Mouse (Mus musculus) heart, postnatal 0 days (tissue): ENCODE data around the gene Col8a2. TPM values are rescaled to one million over a fixed set of nuclear protein-coding genes. Genes with fewer than 3 reads are reported as not detected.

Source experiments
- ATAC-seq: fragments of 200-750 bp; cut with Nextera tagmentation; 2 replicates; pipeline ENCODE4 v1.8.0; 2017; ENCODE audit warnings: low read depth, moderate number of reproducible peaks, moderate library complexity; ENCODE audit not compliant: insufficient read depth
- DNase-seq: peaks from one replicate; pipeline ENCODE4 v3.0.0-alpha.2; 2016; ENCODE audit warnings: low spot score
- H3K27ac ChIP-seq: fragments of 300-500 bp; sonication (generic); 2 replicates; pipeline ENCODE4 v1.5.1; 2014; ENCODE audit warnings: low read depth, mild to moderate bottlenecking
- H3K27me3 ChIP-seq: fragments of 300-500 bp; sonication (generic); 2 replicates; pipeline ENCODE4 v1.6.1; 2014; ENCODE audit warnings: low read length, mixed read lengths; ENCODE audit not compliant: control insufficient read depth, insufficient read depth
- H3K36me3 ChIP-seq: fragments of 300-500 bp; sonication (generic); replicated peaks from 2 replicates; pipeline ENCODE4 v1.6.1; 2014; ENCODE audit warnings: low read length, mixed read lengths; ENCODE audit not compliant: control insufficient read depth, insufficient read depth
- H3K4me1 ChIP-seq: fragments of 300-500 bp; sonication (generic); 2 replicates; pipeline ENCODE4 v1.6.1; 2014; ENCODE audit warnings: antibody characterized with exemption; ENCODE audit not compliant: control insufficient read depth, insufficient read depth
- H3K4me2 ChIP-seq: fragments of 300-500 bp; sonication (generic); 2 replicates; pipeline ENCODE4 v1.6.1; 2014; ENCODE audit warnings: low read depth, mild to moderate bottlenecking, low read length, moderate library complexity
- H3K4me3 ChIP-seq: fragments of 300-500 bp; sonication (generic); 2 replicates; pipeline ENCODE4 v1.5.1; 2014; ENCODE audit warnings: low read depth, low read length
- H3K9ac ChIP-seq: fragments of 300-500 bp; sonication (generic); replicated peaks from 2 replicates; pipeline ENCODE4 v1.6.1; 2014; ENCODE audit warnings: low read depth, low read length, mixed read lengths
- H3K9me3 ChIP-seq: fragments of 300-500 bp; sonication (generic); replicated peaks from 2 replicates; pipeline ENCODE4 v1.6.1; 2016; ENCODE audit warnings: low read length; ENCODE audit not compliant: control insufficient read depth
- CTCF ChIP-seq: IDR thresholded peaks from 2 replicates; pipeline ENCODE4 v1.5.1; 2016; ENCODE audit warnings: antibody characterized with exemption, control low read depth, low read depth
- EP300 ChIP-seq: IDR thresholded peaks from 2 replicates; pipeline ENCODE4 v1.6.1; 2016; ENCODE audit warnings: antibody characterized with exemption, low read depth
- whole genome bisulfite sequencing: fragments of 180-500 bp; shearing (Covaris S2); extraction: QIAGEN DNeasy Blood & Tissue Kit; methylation state at CpG from one replicate; pipeline ENCODE4 v1.1.7; 2014; 5-methylcytosine and 5-hydroxymethylcytosine counted together
- polyA plus RNA-seq: library from polyadenylated mRNA; unstranded; fragments of >200 nt; fragmentation: Nextera tagmentation; extraction: Ambion mirVana; gene quantifications from 2 replicates; pipeline ENCODE4 v1.2.1, GENCODE M21; 2015
- total RNA-seq: library from RNA; depleted of rRNA; stranded (reverse); fragments of >200 nt; gene quantifications from 2 replicates; pipeline ENCODE4 v1.2.3, GENCODE M21; 2014; ENCODE audit warnings: low replicate concordance

Col8a2 gene
- total and polyA plus RNA-seq, 2 experiments from 2014 or later = 0.71 to 4.3 TPM

GRCm38 (mm10) chr4:126325281-126325861 lies 38.8 kb downstream of the Col8a2 start, which contains the start of gene Tekt2:
Gene Tekt2 (minus strand): TSS chr4:126325688.
- Histone ChIP-seq H3K27me3 (0 out of 2 replicates have a peak, but pooled peaks cover 12% of the 10 kb centered on the region), H3K27ac (no peak within 1 kb of the TSS), H3K4me3 (no peak within 1 kb of the TSS; the same call in 1 of the 2 replicates), H3K9ac (no peak within 1 kb of the TSS), H3K36me3 (no peaks in the 10 kb centered on the region), H3K9me3 (no peaks in the 10 kb centered on the region), H3K4me1 (0 out of 2 replicates have a peak, but pooled peaks cover 4% of the 10 kb centered on the region), H3K4me2 (peak within 1 kb of the TSS; percentile 39)
- TF ChIP-seq CTCF (no peak), EP300 (no peak)
- DNase-seq (no peak), ATAC-seq (no peak)
- 15% methylated on average over 23 of the region's 23 CpGs for WGBS

DNA sequence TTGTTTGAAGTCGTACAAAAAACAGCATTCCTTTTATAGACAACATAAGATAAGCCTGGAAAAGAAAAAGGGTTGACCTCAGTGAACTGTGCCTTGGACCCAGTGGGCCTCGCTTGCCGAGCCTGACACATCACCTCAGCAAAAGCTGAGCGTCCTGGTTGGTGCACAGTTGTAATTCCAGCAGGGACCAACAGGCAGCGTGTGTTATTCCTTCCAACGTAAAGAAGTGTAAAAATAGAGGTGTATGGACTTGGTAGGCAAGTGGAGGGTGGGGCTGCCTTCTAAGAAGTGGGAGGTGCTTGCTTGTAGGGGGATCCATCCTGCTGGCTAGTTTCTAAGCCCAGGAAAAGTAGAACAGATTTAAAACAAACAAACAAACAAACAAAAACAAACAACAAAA lies 39.4 kb downstream of the Col8a2 start:
- H3K4me1 ChIP-seq = 0 out of 2 replicates have a peak, but pooled peaks cover 4% of the 10 kb centered on the region
- TF ChIP-seq EP300 (no peak), CTCF (no peak)
- H3K4me2 ChIP-seq = no peak overlapping the region
- no peak overlapping the region for H3K4me3 ChIP-seq
- ATAC-seq = no peak
- H3K36me3 ChIP-seq = no peaks in the 10 kb centered on the region
- H3K27ac ChIP-seq = no peak overlapping the region
- 0 out of 2 replicates have a peak, but pooled peaks cover 12% of the 10 kb centered on the region for H3K27me3 ChIP-seq
- DNase-seq = no peak
- 22% methylated on average over 6 of the region's 6 CpGs for WGBS
- no peak overlapping the region for H3K9ac ChIP-seq
- no peaks in the 10 kb centered on the region for H3K9me3 ChIP-seq

DNA sequence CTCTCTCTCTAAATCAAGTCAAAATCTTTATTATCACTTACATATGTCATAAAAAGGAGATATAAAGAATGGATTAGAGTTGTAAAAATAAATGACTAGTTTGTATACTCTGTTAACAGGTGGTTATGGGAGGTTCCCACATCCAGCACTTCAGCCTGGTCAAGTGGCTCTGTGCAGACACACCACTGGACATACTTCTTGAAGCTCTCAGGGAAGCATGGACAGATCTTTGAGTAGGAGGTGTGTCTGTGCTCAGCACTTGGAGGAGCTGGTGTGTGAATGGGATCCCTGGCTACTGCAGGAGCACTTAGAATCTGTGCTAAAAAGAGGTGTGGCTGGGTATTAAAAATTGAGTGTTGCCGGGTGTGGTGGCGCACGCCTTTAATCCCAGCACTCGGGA lies 43.7 kb downstream of the Col8a2 start:
- 93% methylated on average over 4 of the region's 4 CpGs for WGBS
- Histone ChIP-seq H3K9ac (no peak overlapping the region), H3K4me1 (no peaks in the 10 kb centered on the region), H3K36me3 (no peaks in the 10 kb centered on the region), H3K9me3 (no peaks in the 10 kb centered on the region), H3K27ac (no peak overlapping the region), H3K4me2 (no peak overlapping the region), H3K27me3 (0 out of 2 replicates have a peak, but pooled peaks cover 3% of the 10 kb centered on the region), H3K4me3 (no peak overlapping the region)
- TF ChIP-seq EP300 = no peak
- no peak for TF ChIP-seq CTCF
- ATAC-seq (no peak), DNase-seq (no peak)

- TF ChIP-seq CTCF (no peak), EP300 (no peak)
- 70% methylated on average over 1 of the region's 1 CpGs for WGBS
- ATAC-seq (no peak), DNase-seq (no peak)
- H3K9ac ChIP-seq = no peak overlapping the region
- H3K36me3 ChIP-seq = no peaks in the 10 kb centered on the region
- H3K4me2 ChIP-seq = no peak overlapping the region
- H3K4me3 ChIP-seq = no peak overlapping the region
- no peak overlapping the region for H3K27ac ChIP-seq
- no peaks in the 10 kb centered on the region for H3K27me3 ChIP-seq
- no peaks in the 10 kb centered on the region for H3K9me3 ChIP-seq
- no peaks in the 10 kb centered on the region for H3K4me1 ChIP-seq
These were observed 45.2 kb downstream of the Col8a2 start for GRCm38 (mm10) chr4:126331751-126332150.

GRCm38 (mm10) chr4:126332358-126332757 lies 45.8 kb downstream of the Col8a2 start:
- no peak overlapping the region for H3K27ac ChIP-seq
- ATAC-seq (no peak), DNase-seq (no peak)
- no peak overlapping the region for H3K4me2 ChIP-seq
- no peaks in the 10 kb centered on the region for H3K27me3 ChIP-seq
- H3K4me3 ChIP-seq = no peak overlapping the region
- H3K9me3 ChIP-seq = no peaks in the 10 kb centered on the region
- H3K9ac ChIP-seq = no peak overlapping the region
- WGBS = 54% methylated on average over 3 of the region's 3 CpGs
- no peak for TF ChIP-seq EP300
- peak; percentile 26 for TF ChIP-seq CTCF
- H3K36me3 ChIP-seq = no peaks in the 10 kb centered on the region
- H3K4me1 ChIP-seq = no peaks in the 10 kb centered on the region

DNA sequence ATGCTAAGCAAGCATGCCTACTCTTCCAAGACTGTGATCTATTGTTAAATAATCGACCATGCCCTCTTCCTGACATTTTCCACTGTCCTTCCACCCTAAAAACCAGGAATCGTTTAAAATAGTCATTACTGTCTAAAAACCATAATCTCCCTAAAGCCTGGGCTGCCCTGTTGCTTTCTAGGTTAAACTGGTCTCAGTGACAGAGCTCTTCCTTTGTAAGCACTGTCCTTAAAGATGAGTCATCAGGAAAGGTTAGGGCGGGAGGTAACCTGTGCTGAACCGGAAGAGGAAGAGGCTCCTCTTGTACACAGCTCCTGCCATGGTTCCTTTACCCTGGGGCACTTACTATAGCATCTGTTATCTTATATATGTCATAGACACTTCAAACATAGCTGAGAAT lies 52.9 kb downstream of the Col8a2 start:
- Histone ChIP-seq H3K9me3 (no peaks in the 10 kb centered on the region), H3K27me3 (no peaks in the 10 kb centered on the region), H3K36me3 (peaks cover 22% of the 10 kb centered on the region), H3K4me3 (no peak overlapping the region), H3K4me2 (no peak overlapping the region), H3K9ac (no peak overlapping the region), H3K4me1 (no peaks in the 10 kb centered on the region), H3K27ac (no peak overlapping the region)
- ATAC-seq (no peak), DNase-seq (no peak)
- WGBS = 54% methylated on average over 4 of the region's 4 CpGs
- no peak for TF ChIP-seq CTCF
- TF ChIP-seq EP300 = no peak
